Mouse (Mus musculus) heart, postnatal 10 days (tissue): ENCODE measurements around the gene Sorcs3. TPM values are rescaled to one million over a fixed set of nuclear protein-coding genes. Genes with fewer than 3 reads are reported as not detected.

Source experiments
- DNase-seq, 2 experiments: peaks; one replicate each; pipeline ENCODE4 v3.0.0; 2021
- intact Hi-C: fragments of 180-260 bp; cut with DNase I; formaldehyde crosslinking; loops from one replicate; pipeline ENCODE4 v1.15.1; 2025
- total RNA-seq, 2 experiments: library from RNA; stranded (reverse); gene quantifications; 2 replicates each; pipeline ENCODE4 v1.2.3; 2021

Gene Sorcs3
- total RNA-seq, result under 1 TPM; 0.07 TPM

- intact Hi-C loops, result loop anchor here (2.0 kb wide), 1 partner anchor 185 kb away; no protein-coding TSS in a partner anchor
- no peak for DNase-seq
Observed at GRCm38 (mm10) chr19:48205929-48206814, at the start of gene Sorcs3. Sorcs3 (plus strand) TSS chr19:48206025.

GRCm38 (mm10) chr19:48165341-48165740 lies 40.5 kb upstream of the Sorcs3 start:
- intact Hi-C loops, result no loop called here
- no peak for DNase-seq

GRCm38 (mm10) chr19:48167110-48167509 lies 38.7 kb upstream of the Sorcs3 start:
- DNase-seq, result no peak
- intact Hi-C loops, result no loop called here

GRCm38 (mm10) chr19:48168284-48168683 lies 37.5 kb upstream of the Sorcs3 start:
- intact Hi-C loops, result no loop called here
- peak; percentile 2 to 8 for DNase-seq

GRCm38 (mm10) chr19:48174717-48175116 lies 31.1 kb upstream of the Sorcs3 start:
- intact Hi-C loops, result loop anchor here (1.0 kb wide), 1 partner anchor 186 kb away; no protein-coding TSS in a partner anchor
- peak in 1 of 2 experiments; percentile 3 for DNase-seq

- intact Hi-C loops, result loop anchor here (2.0 kb wide), 1 partner anchor 187 kb away; no protein-coding TSS in a partner anchor
- DNase-seq, result peak; percentile 37 to 60
Observed at GRCm38 (mm10) chr19:48203928-48204470, 1.8 kb upstream of the Sorcs3 start.

- intact Hi-C loops, result loop anchor here (2.0 kb wide), 1 partner anchor 186 kb away; no protein-coding TSS in a partner anchor
- no peak for DNase-seq
Observed at GRCm38 (mm10) chr19:48204476-48204875, 1.3 kb upstream of the Sorcs3 start.

- intact Hi-C loops, result loop anchor here (2.0 kb wide), 1 partner anchor 186 kb away; no protein-coding TSS in a partner anchor
- DNase-seq, result no peak
Observed at GRCm38 (mm10) chr19:48204892-48205761, 698 bp upstream of the Sorcs3 start.

GRCm38 (mm10) chr19:48206861-48207730 lies 1.3 kb downstream of the Sorcs3 start:
- no peak for DNase-seq
- intact Hi-C loops, result no loop called here

- no peak for DNase-seq
- intact Hi-C loops, result no loop called here
Observed at GRCm38 (mm10) chr19:48207731-48208370, 2.0 kb downstream of the Sorcs3 start.

GRCm38 (mm10) chr19:48215379-48215778 lies 9.6 kb downstream of the Sorcs3 start:
- intact Hi-C loops, result no loop called here
- DNase-seq, result no peak

GRCm38 (mm10) chr19:48237786-48238372 lies 32.1 kb downstream of the Sorcs3 start:
- intact Hi-C loops, result no loop called here
- no peak for DNase-seq

- no peak for DNase-seq
- intact Hi-C loops, result no loop called here
Observed at GRCm38 (mm10) chr19:48238391-48238790, 32.6 kb downstream of the Sorcs3 start.

- no peak for DNase-seq
- intact Hi-C loops, result no loop called here
Observed at GRCm38 (mm10) chr19:48240960-48241359, 35.1 kb downstream of the Sorcs3 start.

GRCm38 (mm10) chr19:48244036-48244435 lies 38.2 kb downstream of the Sorcs3 start:
- intact Hi-C loops, result no loop called here
- no peak for DNase-seq

- intact Hi-C loops, result no loop called here
- DNase-seq, result peak; percentile 1 to 11
Observed at GRCm38 (mm10) chr19:48259223-48259622, 53.4 kb downstream of the Sorcs3 start.

GRCm38 (mm10) chr19:48260671-48261070 lies 54.8 kb downstream of the Sorcs3 start:
- no peak for DNase-seq
- intact Hi-C loops, result no loop called here

- intact Hi-C loops, result no loop called here
Observed at GRCm38 (mm10) chr19:48263750-48264149, 57.9 kb downstream of the Sorcs3 start.

GRCm38 (mm10) chr19:48280273-48280672 lies 74.4 kb downstream of the Sorcs3 start:
- intact Hi-C loops, result no loop called here
- no peak for DNase-seq

More at GRCm38 (mm10) chr19:48263750-48264149, 57.9 kb downstream of the Sorcs3 start:
- DNase-seq, result no peak
